Mouse (Mus musculus): Measurements from ENCODE around the gene Fam221a. TPM values are rescaled to one million over a fixed set of nuclear protein-coding genes. Genes with fewer than 3 reads are reported as not detected.
"Not testable (repeated sequence)": the region's sequence is repeated elsewhere in the genome, so short reads cannot be mapped to it uniquely, and the experiment has no call there.

Fam221a gene
- polyA plus RNA-seq, 1 experiment from 2014 or later: 2.3 TPM

DNA sequence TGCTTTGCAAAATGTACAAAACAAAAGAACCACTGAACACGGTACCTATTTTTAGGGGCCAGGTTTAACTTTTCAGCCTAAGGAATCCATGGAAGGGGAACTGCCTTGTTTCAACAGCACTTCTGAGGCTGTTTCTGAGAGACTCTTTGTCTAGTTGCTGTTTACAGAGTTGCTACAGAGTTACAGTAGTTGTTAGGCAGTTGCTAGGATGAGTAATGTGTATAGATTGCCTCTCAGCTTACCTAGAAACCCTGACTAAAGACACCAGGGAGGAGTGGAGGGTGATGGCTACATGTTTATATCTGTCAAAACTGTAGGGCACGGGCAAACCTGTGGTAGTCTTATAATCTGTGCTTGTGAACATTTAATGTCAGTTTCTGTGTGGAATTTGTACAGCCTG is 6.4 kb downstream of the Fam221a start:
- ChIA-PET POLR2A (no interaction called here), CTCF (no interaction called here)
- no peak for TF ChIP-seq CTCF (IDR thresholded peaks at IDR 0.05)
- DNase-seq (ENCODE audit: low read depth, low spot score) (no peak), ATAC-seq (no peak)
- H3K27me3 ChIP-seq: no peaks in the 10 kb centered on the region
- in situ Hi-C loops (cut with MboI; ENCODE audit: low pct_unique_long_range_greater_than_20kb): no loop called here

DNA sequence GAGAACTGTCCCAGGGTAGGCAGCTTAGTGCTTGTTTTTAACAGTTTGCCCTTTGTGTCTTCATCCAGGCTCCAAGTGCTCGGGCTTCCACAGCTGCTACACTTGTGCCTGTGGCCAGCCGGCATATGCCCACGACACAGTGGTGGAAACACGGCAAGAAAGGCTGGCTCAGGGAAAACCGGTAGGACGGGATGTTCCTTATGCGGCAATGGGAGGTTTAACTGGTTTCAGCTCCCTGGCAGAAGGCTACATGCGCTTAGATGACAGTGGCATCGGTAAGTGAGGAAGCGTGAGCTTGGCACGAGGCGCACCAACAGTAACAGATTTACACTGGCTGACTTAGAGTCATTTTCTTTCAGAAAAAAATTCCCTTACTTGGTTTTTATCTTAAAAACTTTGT is 10.8 kb downstream of the Fam221a start:
- ChIA-PET POLR2A (no interaction called here), CTCF (interaction anchor here (0.9 kb wide), 1 partner anchor 15 kb away, joined by 3 read pairs; no protein-coding TSS in a partner anchor)
- in situ Hi-C loops (cut with MboI; ENCODE audit: low pct_unique_long_range_greater_than_20kb): no loop called here
- no peaks in the 10 kb centered on the region for H3K27me3 ChIP-seq
- no peak for DNase-seq (ENCODE audit: low read depth, low spot score)
- no peak for ATAC-seq
- no peak for TF ChIP-seq CTCF (IDR thresholded peaks at IDR 0.05)

DNA sequence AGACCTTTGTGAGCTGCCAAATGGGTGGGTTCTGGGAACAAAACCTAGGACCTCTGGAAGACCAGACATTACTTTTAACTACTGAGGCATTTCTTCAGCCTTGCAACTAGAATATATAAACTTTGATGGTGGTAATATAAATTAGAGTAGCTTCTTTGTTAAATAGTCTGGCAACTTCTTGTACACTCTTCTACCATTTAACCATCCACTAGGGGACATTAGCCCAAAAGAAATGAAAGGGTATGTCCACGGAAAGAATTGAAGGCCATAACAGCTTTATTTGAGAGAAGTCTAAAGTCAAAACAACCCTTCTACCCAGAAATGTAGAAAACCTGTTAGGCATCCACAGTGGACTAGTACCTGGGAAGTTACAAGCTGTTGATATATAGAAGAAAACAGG is 26.7 kb downstream of the Fam221a start:
- POLR2A ChIA-PET: no interaction called here
- CTCF ChIA-PET: interaction anchor here (0.9 to 1.3 kb wide), 2 partner anchors 11 to 16 kb away, joined by 3 read pairs; no protein-coding TSS in a partner anchor
- peak; percentile 25 for TF ChIP-seq CTCF (IDR thresholded peaks at IDR 0.05)
- no peak for ATAC-seq
- in situ Hi-C loops (cut with MboI; ENCODE audit: low pct_unique_long_range_greater_than_20kb): loop anchor here (5.0 kb wide), 1 partner anchor 127 kb away; no protein-coding TSS in a partner anchor
- no peak for DNase-seq (ENCODE audit: low read depth, low spot score)
- H3K27me3 ChIP-seq: no peaks in the 10 kb centered on the region

DNA sequence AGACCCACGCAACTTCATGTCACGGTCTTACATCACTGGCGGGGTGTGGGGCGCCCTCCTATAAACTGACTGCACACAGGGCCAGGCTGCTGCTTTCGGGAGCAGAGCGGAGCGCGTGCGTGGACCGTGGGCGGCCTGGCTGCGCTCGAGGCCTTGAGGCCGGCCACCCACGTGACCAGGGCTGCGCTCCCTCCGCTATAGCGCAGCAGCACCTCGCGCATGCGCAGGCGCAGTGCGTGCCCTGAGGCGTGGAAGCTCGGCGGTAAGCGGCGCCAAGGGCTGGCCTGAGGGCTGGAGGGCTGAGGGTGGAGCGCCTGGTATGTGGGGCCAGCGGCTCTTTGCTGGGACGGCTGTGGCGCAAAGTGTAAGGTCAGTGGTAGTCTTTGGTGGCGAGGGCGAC is 27.8 kb downstream of the Fam221a start, which contains the start of gene Stk31:
TSS of gene Stk31 (plus strand) at position 289 of the 400 bp plus-strand sequence.
- POLR2A ChIA-PET: no interaction called here
- H3K27me3 ChIP-seq: peaks cover 5% of the 10 kb centered on the region
- CTCF ChIA-PET: interaction anchor here (1.7 kb wide), 1 partner anchor 9 kb away, joined by 4 read pairs; no protein-coding TSS in a partner anchor
- DNase-seq (ENCODE audit: low read depth, low spot score) (no peak), ATAC-seq (no peak)
- no peak for TF ChIP-seq CTCF (IDR thresholded peaks at IDR 0.05)
- in situ Hi-C loops (cut with MboI; ENCODE audit: low pct_unique_long_range_greater_than_20kb): loop anchor here (5.0 kb wide), 2 partner anchors 168 to 338 kb away; no protein-coding TSS in a partner anchor

DNA sequence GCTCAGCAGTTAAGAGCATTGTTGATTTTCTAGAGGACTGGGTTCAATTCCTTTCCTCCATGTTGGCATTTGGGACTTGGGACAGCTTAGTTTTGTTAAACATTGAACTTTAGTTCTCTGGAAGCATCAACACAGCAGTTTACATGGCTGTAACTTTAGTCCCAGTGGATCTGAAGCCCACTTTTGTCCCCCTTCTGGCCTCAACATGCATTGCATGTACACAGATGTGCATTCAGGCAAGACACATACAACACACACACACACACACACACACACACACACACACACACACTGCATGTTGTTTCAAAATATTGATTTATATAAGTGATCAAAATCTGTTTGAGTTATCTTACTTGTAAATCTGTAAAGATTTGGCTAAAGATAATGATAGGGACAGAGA is 29.9 kb downstream of the Fam221a start:
- ChIA-PET POLR2A (no interaction called here), CTCF (interaction anchor here (0.7 kb wide), 1 partner anchor 348 kb away, joined by 4 read pairs; no protein-coding TSS in a partner anchor)
- in situ Hi-C loops (cut with MboI; ENCODE audit: low pct_unique_long_range_greater_than_20kb): loop anchor here (5.0 kb wide), 2 partner anchors 170 to 340 kb away; no protein-coding TSS in a partner anchor
- DNase-seq (ENCODE audit: low read depth, low spot score): no peak
- H3K27me3 ChIP-seq: peaks cover 25% of the 10 kb centered on the region
- no peak for ATAC-seq
- TF ChIP-seq CTCF (IDR thresholded peaks at IDR 0.05): peak; percentile 53

DNA sequence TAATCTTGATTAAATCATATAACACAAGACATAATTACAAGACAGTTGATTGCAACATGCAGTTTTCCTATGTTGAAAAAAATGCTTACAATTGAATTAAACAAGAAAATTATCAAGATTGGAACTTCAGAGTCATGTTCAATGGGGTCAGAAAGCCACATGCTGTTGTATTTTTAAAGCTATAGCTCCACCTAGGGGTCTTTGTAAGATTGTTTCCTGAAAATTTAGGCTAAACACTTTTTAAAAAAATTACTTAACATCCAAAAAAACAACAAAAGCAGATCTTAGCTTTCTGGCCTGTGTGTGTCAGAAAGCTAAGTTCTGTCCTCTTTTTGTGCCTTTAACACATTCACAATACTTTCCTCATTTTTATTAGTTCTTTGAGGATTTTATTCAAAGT is 30.8 kb downstream of the Fam221a start:
- in situ Hi-C loops (cut with MboI; ENCODE audit: low pct_unique_long_range_greater_than_20kb): loop anchor here (5.0 kb wide), 2 partner anchors 171 to 341 kb away; no protein-coding TSS in a partner anchor
- peak; percentile 45 for TF ChIP-seq CTCF (IDR thresholded peaks at IDR 0.05)

DNA sequence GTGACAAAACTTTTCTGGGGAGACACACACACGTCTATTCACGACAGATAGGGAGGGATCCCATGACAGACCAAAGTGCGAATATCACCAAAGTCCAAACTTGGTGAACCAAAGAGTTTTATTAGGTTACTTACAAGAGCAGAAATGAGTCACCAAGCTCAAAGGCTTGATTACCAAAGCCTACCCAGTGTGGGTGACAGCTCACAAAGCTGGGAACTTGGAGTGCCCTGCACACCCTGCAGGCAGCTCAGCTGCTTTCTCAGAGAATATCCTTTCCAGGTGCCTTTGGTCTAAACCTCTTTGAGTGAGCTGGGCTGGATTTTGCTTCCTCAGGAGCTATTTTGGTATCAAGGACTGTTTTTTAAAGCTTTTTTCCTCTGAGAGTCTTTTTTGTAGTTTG is 43.3 kb downstream of the Fam221a start:
- no peak for TF ChIP-seq CTCF (IDR thresholded peaks at IDR 0.05)
- peaks cover 15% of the 10 kb centered on the region for H3K27me3 ChIP-seq
- DNase-seq (ENCODE audit: low read depth, low spot score) (peak; percentile 15), ATAC-seq (peak; percentile 62)
- in situ Hi-C loops (cut with MboI; ENCODE audit: low pct_unique_long_range_greater_than_20kb): no loop called here
- POLR2A ChIA-PET: no interaction called here
- CTCF ChIA-PET: no interaction called here

More for the DNA sequence above, 30.8 kb downstream of the Fam221a start:
- POLR2A ChIA-PET: no interaction called here
- CTCF ChIA-PET: interaction anchor here (0.7 to 1.1 kb wide), 2 partner anchors 41 to 349 kb away, joined by 3 to 4 read pairs; no protein-coding TSS in a partner anchor
- H3K27me3 ChIP-seq: peaks cover 30% of the 10 kb centered on the region
- DNase-seq (ENCODE audit: low read depth, low spot score) (no peak), ATAC-seq (no peak)

DNA sequence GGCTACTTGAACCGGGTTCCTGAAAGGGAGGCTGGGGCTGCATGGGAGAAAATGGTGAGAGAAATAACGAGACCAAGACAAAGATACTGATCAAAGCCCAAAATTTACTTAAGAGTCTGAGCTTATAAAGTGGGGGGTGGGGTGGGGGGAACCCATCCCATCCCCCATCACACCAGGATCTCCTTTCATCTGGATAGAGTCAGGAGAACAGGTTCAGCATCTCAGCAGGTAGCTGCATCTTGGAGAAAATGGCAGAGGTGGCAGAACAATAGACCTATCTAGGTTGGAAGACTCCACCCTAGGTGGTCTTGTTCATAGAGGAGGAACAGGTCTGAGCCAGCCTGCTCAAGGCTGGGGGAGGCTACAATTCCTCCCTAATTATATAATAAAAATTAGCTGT is 45.4 kb downstream of the Fam221a start:
- in situ Hi-C loops (cut with MboI; ENCODE audit: low pct_unique_long_range_greater_than_20kb); CTCF ChIA-PET: not testable (repeated sequence)
- peaks cover 21% of the 10 kb centered on the region for H3K27me3 ChIP-seq

DNA sequence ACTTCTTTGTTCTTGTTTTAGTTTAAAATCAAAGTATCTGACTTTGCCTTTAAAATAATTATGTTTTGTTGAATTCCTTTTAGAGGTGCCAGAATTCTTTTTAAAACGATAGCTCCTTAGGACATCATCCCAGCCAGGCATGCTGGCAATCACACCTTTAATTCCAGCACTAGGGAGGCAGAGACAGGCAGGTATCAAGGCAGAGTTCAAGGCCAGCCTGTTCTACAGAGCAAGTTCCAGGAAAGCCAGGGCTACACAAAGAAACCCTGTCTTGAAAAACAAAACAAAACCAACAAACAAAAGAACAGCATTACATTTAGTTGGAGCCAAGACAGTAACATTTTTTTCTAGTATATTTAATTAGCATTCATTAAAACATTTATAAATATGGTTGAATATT is 48.4 kb downstream of the Fam221a start:
- ATAC-seq: no peak
- TF ChIP-seq CTCF (IDR thresholded peaks at IDR 0.05): no peak
- peaks cover 27% of the 10 kb centered on the region for H3K27me3 ChIP-seq
- no peak for DNase-seq (ENCODE audit: low read depth, low spot score)
- ChIA-PET CTCF (no interaction called here), POLR2A (no interaction called here)
- in situ Hi-C loops (cut with MboI; ENCODE audit: low pct_unique_long_range_greater_than_20kb): no loop called here

More for the DNA sequence above, 45.4 kb downstream of the Fam221a start:
- ATAC-seq; DNase-seq (ENCODE audit: low read depth, low spot score); POLR2A ChIA-PET: not testable (repeated sequence)

DNA sequence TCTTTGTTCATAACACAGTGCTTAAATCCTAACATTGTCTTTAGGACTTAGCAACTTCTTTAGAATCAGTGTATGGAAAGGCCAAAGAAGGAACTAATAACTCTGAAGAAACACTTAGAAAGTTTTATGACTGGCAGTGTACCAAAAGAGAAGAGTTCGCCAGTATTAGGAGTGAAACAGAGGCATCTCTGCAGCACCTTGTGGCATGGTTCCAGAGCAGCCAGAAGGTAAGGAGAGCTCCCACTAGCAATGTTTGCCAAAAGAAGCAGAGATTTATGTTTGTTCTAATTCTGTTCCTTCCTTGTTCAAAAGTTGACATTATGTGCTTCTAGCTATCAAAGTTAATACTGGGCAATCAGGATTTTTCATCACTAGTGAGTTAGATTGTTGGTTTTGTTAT is 69.8 kb downstream of the Fam221a start:
- DNase-seq (ENCODE audit: low read depth, low spot score) (no peak), ATAC-seq (no peak)
- in situ Hi-C loops (cut with MboI; ENCODE audit: low pct_unique_long_range_greater_than_20kb): no loop called here
- ChIA-PET CTCF (no interaction called here), POLR2A (interaction anchor here (0.6 kb wide), 1 partner anchor 396 kb away, joined by 4 read pairs; no protein-coding TSS in a partner anchor)
- peaks cover 52% of the 10 kb centered on the region for H3K27me3 ChIP-seq
- TF ChIP-seq CTCF (IDR thresholded peaks at IDR 0.05): no peak

Other genes with a start within 250 kb of the Fam221a start
- 2.4 TPM for gene Igf2bp3, start 152.8 kb upstream of the Fam221a start, polyA plus RNA-seq (2021)
- gene Tra2a, start 103.7 kb upstream of the Fam221a start, polyA plus RNA-seq (2021): 104 TPM
- 19.1 TPM for gene Ccdc126, start 48.5 kb upstream of the Fam221a start, polyA plus RNA-seq (2021)
- not detected for gene Stk31, start 27.9 kb downstream of the Fam221a start, polyA plus RNA-seq (2021)

Data from Patski (cell line).